Mouse (Mus musculus) fat pad, adult 2 months (tissue): Measurements from ENCODE around the gene Myh7b.

Experiments used
- DNase-seq: peaks from one replicate; pipeline ENCODE4 v3.0.0-alpha.2; 2011; ENCODE audit warnings: low read depth, low spot score; ENCODE audit errors: extremely low read depth

Myh7b gene

DNA sequence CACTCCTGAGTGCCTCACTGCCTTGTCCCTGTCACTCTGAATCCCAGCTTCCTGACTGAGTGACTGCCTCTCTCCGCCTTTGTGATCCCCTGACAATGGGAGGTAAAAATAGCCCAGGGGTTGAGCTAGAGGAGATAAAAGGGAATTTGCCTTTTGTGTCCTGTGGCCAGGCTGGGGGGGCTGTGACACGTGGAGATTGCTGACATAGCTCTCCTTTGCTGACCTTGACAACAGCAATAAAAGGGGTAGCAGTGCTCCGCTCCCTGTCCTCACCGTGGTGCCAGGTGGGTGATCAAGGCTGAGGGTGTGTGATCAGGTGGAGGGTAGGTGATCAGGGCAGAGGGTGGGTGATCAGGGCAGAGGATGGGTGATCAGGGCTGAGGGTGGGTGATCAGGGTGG, at the start of gene Myh7b:
Gene Myh7b, plus strand, starts transcription at position 235 of the 400 bp plus-strand sequence.
- DNase-seq, result no peak

DNA sequence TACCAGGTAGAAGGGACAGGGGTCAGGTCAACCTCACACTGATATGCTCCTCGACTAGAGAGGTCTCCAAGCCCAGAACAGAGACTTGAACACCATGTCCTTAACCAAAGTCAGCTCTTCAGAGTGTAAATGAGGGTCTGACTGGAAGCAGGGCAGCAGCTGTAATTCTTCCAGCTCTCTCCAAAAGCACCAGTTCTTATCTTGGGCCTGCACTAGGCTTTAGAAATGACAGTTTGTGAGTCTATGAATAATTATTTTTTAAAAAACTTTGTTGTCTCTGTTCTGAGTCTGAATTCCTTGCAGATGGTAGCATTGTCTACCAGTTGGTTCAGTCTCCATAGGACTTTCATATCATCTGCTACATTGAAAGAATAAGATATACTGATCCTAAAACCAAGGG, 48.8 kb upstream of the Myh7b start:
- no peak for DNase-seq

DNA sequence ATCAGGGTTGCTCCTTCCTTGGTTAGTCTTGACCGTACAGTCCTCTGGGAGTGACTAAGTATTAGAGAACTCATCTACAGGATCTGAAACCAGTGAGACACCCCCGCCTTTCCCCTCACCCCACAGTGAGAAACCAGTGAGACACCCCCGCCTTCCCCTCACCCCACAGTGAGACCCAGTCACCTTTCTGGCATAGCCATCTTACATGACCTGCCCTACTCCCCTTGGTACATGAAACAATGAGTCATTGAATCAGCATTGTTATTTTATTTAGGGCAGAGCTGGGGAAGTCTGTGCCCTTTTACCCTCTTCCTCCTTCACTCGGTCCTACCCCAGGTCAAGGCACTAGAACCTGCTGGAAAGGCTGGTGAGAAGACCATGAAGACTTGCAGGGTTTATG, 48.1 kb upstream of the Myh7b start:
- DNase-seq, result no peak

DNA sequence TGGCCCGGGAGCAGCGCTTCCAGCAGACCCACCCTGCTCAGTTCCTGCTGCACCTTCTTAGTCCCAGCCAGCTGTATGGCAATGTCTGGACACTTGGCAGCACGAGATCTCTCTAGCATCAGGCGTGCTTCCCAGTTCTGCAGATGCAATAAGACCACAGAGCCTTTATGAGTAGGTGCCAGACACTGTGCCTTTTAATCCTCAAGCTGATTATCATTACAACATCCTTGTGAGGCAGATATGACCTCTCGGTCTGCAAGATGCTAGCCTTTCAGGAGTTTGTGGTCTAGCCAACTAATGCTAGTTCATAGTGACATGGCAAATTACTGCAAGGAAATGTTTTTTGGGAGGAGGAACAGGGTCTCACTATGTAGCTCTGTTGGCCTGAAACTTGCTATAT, 43.3 kb upstream of the Myh7b start:
- DNase-seq, result no peak

DNA sequence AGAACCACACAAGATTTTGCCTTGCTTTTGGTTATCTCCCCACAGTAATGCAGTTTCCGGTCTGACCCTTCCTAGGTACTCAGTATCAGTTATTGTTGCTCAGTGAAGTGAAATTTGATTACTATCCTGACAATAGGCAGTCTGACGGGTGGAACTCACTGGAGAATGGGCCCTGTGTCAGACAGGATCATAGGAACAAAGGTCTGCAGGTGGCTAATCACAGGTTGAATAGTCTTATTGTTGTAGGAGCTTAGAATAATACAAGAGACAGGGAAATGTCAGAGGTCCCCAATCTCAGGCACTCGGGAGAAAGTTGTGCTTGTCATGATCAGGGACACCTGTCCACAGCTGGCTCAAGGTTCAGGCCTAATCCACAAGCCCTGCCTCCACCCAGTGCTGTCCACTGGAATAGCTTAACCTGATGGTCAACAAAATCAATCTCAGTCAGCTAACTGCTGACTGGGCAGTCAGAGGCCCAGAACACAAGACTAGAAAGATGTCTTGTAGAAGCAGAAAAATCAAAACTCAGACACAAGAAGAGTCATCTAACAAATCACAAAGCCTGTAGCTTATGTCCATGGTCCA, 41.7 kb upstream of the Myh7b start:
- DNase-seq, result no peak

DNA sequence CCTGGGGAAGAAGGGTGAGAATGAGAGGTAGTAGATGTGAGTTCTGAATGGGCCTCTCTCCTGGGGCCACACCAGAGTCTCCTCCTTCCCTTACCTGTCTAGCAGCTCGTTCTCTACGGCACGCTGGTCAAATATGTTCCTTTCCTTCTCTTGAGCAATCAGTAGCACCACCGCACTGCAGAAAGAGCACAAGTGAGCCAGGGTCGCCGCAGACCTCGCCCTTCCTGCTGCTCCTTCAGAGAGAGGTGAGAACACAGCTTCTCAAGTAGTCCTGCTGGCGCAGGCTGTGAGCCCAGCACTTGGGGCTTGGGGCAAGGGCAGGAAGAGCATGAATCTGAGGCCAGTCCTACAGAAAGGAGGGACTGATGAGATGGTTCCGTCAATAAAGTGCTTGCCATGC, 38.0 kb upstream of the Myh7b start:
- no peak for DNase-seq

DNA sequence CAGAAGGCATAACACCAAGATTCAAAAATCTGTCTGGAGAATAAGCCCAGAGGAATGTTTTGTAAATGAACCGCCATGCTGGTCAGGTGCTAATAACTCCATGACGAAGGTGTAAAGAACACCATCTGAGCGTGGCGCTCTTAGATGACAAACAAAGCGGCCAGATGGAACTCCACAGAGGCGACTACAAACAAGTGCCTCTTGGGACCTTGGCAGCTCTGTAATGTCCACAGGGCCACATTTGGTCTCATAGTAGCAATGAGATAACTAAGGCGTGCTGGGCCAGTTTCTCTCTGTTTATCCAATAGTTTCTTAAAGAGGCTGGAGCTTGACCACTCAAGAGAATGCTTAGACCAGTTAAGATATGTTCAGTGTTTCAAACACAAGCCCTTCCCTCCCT, 37.0 kb upstream of the Myh7b start:
- no peak for DNase-seq

DNA sequence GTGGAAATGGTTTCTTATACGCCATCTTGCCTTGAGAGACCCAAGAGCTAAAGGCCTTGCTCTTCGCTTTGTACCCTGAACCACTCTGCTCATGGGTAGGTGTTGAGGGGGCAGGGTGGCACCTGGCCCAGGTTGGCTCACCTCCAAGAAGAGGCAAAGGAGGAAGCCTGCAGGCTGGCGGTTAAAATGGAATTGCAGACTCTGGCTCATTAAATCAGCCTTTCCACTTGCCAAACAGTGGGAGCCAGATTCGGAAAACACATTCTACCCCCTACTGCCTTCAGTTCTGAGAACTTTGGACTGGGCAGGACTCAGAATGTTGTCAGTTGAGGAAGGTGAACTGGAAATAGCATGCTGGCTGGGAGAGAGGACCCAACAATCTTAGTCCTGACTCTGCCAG, 36.3 kb upstream of the Myh7b start:
- DNase-seq, result no peak

DNA sequence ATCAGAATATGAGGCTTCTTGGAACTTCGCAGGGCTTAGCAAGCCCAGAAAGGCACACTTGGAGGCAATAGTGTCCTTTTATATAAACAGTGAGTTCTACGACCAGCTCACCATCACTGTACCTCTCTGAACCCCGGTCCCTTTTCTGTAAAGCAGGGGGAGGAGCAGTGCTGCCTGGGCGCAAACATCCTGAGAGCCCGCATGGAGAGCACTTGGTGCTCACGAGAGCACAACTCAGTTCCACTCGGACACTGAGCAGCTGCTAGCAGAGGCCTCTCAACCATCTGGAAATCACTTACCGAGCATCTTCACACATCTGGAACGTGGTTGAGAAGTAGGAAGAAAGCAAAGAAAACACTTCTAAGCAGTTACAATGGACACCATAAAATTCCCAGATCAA, 34.4 kb upstream of the Myh7b start:
- DNase-seq, result no peak

DNA sequence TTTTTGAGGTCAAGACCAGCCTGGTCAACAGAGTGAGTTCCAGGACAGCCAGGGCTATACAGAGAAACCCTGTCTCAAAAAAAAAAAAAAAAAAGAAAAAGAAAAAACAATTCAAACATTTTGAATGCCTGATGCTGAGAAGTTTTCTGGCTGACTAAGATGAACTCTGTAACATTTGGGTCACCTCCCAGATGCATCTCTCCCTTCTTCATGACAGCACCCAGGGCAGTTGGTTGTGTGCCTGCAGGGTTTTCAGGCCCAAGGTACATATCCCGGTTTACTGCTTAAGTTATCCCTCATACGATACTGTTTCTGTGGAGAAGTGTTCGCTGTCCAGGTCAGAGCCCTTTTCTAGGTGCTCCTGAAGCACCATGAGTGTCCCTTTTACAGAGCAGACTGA, 30.7 kb upstream of the Myh7b start:
- DNase-seq, result no peak

DNA sequence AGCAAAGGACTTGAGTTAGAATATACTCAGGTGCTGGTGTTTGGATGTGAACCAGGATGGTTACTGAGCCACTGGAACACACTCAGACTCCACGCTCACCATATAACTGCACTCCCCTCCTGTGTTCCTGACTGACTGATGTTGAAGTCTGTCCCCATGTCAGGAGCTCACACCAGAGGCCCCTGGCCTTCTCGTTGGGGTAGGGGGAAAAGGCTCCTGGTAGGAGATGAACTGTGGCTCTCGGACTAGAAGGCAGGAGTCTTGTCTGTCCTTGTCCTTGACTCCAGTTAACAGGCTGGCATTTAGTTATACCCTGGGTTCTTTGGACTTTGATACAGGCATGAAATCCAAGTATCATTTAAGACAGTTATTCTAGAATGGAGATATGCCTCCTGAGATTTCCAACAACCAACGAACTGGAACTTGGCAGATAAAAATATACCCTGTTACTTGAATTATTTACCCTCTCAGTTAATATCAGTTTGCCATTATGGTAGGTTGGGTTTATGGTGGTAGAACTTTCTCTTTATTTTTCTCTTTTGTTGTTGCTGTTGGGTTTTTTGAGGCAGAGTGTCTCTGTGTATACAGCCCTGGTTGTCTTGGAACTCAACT, 28.5 kb upstream of the Myh7b start:
- no peak for DNase-seq

DNA sequence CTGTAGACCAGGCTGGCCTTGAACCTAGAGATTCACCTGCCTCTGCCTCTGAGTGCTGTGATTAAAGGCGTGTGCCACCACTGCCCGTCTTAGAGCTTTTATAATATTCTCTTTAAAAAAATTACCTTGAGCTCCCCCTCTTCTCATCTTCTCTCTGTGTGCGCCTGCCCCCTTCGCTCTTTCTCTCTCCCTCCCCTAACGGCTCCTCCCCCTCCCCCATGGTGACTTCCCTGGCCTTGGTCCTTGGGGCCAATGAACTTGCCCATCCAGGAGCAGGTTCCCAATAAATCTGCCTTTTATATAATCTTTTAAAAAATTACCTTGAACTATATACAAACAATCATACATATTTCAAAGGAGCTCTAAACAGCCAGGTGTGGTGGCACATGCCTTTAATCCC, 28.0 kb upstream of the Myh7b start:
- no peak for DNase-seq

DNA sequence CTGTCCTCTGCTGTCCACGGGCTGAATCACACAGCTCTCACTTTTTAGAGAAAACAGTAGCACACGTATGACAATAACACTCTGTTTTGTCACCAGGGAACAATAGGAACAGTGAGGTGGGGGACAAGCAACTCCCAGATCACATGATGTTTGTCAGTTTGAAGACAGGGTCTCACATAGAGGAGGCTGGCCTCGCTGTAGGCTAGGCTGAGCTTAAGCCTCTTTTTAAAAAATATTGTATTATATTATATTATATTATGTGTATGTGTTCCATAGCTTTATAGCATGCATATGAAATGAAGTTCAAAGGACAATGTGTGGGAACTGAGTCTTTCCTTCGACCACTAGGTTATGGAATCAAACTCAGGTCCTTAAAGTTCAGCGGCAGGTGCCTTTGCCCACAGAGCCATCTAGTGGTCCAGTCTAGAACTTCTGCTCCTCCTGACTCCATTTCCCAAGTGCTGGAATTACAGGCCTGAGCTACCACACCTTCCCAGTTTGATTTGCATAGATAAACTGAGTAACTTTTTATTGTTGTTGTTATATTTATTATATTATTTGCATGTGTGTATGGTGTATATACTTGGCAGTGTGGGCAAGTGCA, 27.0 kb upstream of the Myh7b start:
- no peak for DNase-seq

DNA sequence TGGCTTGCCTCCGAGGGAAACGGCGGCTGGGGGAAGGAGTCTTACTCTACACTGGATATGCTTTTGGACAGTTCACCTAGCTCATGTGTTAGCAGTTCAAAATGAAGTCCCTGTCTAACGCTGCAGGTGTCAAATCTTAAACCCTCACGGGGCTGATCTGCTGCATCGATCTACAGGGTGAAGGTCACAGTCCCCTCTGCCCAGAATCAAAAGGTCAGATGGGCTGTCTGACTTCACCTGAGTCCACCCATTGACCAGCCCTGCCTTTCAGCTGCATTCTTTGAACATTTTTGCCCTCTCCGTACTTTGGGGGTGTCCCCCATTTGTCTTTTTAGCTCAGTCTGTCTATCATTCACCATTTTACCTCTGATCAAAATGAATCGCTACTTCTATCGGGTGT, 25.9 kb upstream of the Myh7b start:
- DNase-seq, result no peak

DNA sequence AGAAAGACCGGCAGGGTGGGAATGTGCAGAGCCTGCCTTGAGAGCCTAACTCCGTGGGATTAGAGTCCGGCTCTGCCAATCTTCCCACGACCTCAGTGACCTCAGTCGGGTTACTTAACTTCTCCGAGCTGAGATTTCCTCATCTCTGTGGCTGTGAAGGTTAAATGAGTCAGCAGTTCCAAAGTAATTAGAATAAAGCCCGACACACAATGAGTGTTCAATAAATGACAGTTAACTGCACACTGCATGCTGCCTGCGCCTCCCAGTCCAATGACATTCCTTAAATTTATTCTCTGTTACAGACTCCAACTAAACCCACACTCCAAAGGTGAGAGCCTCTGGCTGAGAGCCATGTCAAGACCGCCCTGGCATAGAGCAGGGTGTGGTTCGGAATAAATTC, 25.5 kb upstream of the Myh7b start:
- no peak for DNase-seq

DNA sequence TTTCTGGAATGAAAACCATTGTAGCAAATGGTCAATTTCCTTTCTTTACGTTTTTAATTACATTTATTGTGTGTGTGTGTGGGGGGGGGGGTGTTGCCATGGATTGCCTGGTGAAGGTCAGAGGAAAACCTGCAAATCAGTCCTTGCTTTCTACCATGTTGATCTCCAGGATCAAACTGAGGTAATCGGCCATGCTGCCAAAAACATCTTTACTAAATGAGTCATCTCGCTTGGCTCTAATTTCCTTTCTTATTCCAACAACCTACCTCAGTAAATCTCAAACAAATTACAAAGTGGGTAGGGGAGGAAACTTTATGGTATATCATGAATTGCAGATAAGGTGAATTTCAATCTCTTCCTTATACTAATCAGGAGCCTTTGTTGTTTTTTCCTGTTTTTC, 22.9 kb upstream of the Myh7b start:
- no peak for DNase-seq

DNA sequence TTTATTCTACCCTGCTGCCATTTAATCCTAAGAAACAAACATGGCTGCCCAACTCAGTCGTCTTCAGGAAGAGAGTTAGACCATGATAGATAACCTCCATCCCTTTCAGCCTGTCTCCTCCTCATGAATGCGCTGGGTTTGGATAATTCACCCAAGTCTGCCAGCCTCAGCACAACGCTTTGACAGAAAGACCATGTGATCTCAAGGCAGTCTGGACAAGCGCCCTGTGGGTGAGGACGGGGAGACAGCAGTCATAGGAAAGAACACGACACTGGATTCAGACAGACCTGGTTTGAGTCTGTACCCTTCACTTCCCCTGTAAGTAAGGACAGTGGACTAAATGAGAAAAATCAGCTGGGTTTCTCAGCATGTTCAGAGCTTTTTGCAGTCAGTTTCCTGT, 21.5 kb upstream of the Myh7b start:
- no peak for DNase-seq

DNA sequence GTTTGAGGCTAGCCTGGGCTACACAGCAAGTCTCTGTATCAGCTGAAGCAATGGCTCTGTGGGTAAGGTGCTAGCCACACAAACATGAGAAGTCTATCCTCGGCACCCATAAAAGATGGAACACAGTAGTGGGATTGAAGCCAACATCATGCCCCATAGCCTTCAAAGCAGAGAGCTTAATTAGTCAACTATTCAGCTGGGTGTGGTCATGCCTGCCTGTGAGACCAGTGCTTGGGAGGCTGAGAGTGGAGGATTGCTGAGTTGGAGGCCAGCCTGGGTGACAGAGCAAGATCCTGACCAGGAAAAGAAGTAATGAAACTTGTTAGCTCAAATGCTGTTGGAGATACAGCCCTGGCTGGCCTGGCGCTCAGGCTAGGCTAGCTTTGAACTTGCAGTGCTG, 20.1 kb upstream of the Myh7b start:
- no peak for DNase-seq

DNA sequence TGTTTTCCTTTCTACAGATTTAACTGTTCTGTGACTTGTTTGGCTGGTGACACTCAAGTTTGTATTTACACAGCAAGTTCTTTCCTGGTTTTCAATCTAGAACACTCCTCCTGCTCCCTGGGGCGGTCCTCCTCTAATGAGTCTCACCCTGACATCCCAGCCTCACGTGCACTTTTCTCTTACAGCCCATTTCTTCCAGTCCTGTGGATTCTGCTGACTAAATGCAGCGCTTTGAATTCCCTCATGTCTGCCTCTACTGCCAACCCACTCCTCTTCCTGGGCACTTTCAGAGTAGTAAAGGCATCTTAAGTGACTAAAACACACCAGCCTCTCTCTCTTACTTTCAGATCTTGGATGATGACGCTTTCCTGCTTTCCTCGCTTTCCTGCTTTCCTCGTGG, 19.3 kb upstream of the Myh7b start:
- no peak for DNase-seq

DNA sequence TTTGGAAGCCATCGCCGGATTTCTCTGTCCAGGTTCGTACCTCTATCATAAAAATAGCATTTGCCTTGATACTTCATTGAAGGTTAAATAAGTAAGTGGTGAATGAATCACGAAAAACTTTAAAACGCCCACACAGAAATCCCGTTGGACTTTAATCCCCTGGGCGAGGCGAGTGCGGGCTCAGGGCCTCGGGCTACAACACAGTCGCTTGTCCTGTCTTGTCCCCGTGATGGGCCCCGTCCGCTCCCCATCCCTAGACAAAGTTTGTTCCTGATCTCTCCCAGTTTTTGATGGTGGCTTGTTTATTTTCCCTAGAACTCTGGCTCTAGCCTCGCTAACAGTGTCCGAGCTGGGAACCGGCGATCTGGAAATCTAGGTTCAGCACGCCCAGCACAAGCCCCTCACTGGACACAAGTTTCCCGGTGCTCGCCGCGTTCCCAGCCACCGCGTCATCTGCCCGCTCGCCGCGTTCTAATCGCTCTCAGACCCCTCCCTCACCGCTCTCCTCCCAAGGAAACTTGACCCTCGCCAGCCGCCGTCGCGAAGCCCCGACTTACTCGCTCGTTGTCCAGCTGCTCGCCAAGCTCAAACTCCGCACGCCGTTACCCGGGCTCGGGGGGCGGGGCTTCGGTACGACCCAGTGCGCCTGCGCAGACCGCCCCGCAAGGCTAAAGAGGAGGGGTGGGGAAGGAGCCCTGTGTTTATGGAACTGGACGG, 18.7 kb upstream of the Myh7b start, which contains the start of gene Gss:
Gene Gss, minus strand, starts transcription at position 674 of the 717 bp plus-strand sequence.
- DNase-seq, result peak; percentile 36

DNA sequence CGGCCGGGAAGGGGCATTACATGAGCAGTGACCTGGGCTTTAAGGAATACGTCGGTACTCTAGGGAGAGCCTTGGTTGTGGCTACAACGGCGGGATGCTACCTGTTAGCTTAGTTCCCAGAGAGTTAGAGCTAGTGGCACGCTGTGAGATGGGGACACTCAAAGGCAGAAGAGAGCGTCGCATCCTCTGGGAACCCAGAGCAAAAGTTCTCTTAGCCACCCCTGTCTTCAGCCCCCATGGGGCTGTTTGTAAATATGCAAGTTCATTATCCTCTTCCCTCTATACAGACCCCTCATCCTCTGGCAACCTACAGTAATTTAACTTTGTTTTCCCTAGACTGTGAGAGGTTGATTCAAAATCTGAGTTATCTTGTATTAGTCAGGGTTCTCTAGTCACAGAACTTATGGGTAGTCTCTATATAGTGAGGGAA, 18.1 kb upstream of the Myh7b start:
- no peak for DNase-seq

DNA sequence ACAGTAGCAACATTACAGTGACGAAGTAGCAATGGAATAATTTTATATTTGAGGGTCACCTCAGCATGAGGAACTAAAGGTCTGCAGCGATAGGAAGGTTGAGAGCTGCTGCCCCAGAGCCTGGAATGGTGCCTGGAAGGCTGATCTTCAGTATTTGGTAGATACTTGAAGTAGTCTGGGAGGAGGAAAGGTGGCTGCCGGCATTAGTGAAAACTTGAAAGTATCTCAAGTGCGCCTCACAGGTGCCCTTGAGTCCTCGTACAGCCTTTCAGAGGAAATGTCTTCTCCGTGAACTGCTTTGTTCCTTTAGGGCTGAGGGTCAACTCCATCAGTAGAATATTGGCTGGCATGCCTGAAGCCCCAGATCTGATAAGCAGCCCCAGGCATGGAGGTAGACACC, 15.5 kb upstream of the Myh7b start:
- DNase-seq, result no peak
